Mouse (Mus musculus) neural tube, embryonic 15.5 days (tissue): Measurements from ENCODE around the gene Wrap53. TPM values are rescaled to one million over a fixed set of nuclear protein-coding genes. Genes with fewer than 3 reads are reported as not detected.

ENCODE experiments used
- ATAC-seq: fragments of 200-750 bp; cut with Nextera tagmentation; 2 replicates; pipeline ENCODE4 v1.8.0; 2017; ENCODE audit warnings: mild to moderate bottlenecking, moderate TSS enrichment, moderate library complexity; ENCODE audit not compliant: low FRiP score
- H3K27ac ChIP-seq: fragments of 300-500 bp; sonication (generic); replicated peaks from 2 replicates; pipeline ENCODE4 v1.5.1; 2015; ENCODE audit warnings: mild to moderate bottlenecking, inconsistent platforms
- H3K27me3 ChIP-seq: fragments of 300-500 bp; sonication (generic); replicated peaks from 2 replicates; pipeline ENCODE4 v1.6.1; 2015; ENCODE audit warnings: inconsistent platforms
- H3K36me3 ChIP-seq: fragments of 300-500 bp; sonication (generic); 2 replicates; pipeline ENCODE4 v1.6.1; 2015; ENCODE audit warnings: inconsistent platforms
- H3K4me1 ChIP-seq: fragments of 300-500 bp; sonication (generic); 2 replicates; pipeline ENCODE4 v1.6.1; 2015; ENCODE audit warnings: inconsistent platforms
- H3K4me2 ChIP-seq: fragments of 300-500 bp; sonication (generic); 2 replicates; pipeline ENCODE4 v1.6.1; 2015; ENCODE audit warnings: inconsistent platforms, mild to moderate bottlenecking, moderate library complexity
- H3K4me3 ChIP-seq: fragments of 300-500 bp; sonication (generic); replicated peaks from 2 replicates; pipeline ENCODE4 v1.5.1; 2015; ENCODE audit warnings: mild to moderate bottlenecking, inconsistent platforms
- H3K9ac ChIP-seq: fragments of 300-500 bp; sonication (generic); replicated peaks from 2 replicates; pipeline ENCODE4 v1.6.1; 2015; ENCODE audit warnings: mild to moderate bottlenecking, inconsistent platforms
- H3K9me3 ChIP-seq: fragments of 300-500 bp; sonication (generic); replicated peaks from 2 replicates; pipeline ENCODE4 v1.6.1; 2016; ENCODE audit warnings: inconsistent platforms
- WGBS: fragments of 180-500 bp; shearing (Covaris S2); methylation state at CpG from one replicate; pipeline ENCODE4 v1.1.7; 2015; ENCODE audit warnings: mixed read lengths; 5-methylcytosine and 5-hydroxymethylcytosine counted together
- polyA plus RNA-seq: library from polyadenylated mRNA; unstranded; fragments of >200 nt; fragmentation: Nextera tagmentation; extraction: Ambion mirVana; gene quantifications from 2 replicates; pipeline ENCODE4 v1.2.1, GENCODE M21; 2015

The Wrap53 gene
- polyA plus RNA-seq, 1 experiment from 2014 or later, result 18.8 TPM

GRCm38 (mm10) chr11:69582230-69582805, 2.3 kb upstream of the Wrap53 start:
- Histone ChIP-seq H3K4me1 (peaks cover 32% of the 10 kb centered on the region), H3K27ac (no peak overlapping the region), H3K36me3 (peaks cover under 1% of the 10 kb centered on the region; the same call in 1 of the 2 replicates), H3K4me3 (peak overlapping the region; percentile 83; the same call in 1 of the 2 replicates), H3K27me3 (no peaks in the 10 kb centered on the region), H3K9ac (peak overlapping the region; percentile 35), H3K4me2 (peak overlapping the region; percentile 90), H3K9me3 (no peaks in the 10 kb centered on the region)
- 64% methylated on average over 9 of the region's 9 CpGs for WGBS
- ATAC-seq, result no peak

- Histone ChIP-seq H3K9ac (peak overlapping the region; percentile 75), H3K4me2 (peak overlapping the region; percentile 90), H3K27ac (peak overlapping the region; percentile 96), H3K4me3 (peak overlapping the region; percentile 83), H3K36me3 (no peaks in the 10 kb centered on the region), H3K27me3 (no peaks in the 10 kb centered on the region), H3K9me3 (no peaks in the 10 kb centered on the region), H3K4me1 (peaks cover 37% of the 10 kb centered on the region)
- no peak for ATAC-seq
- under 1% methylated on average over 8 of the region's 8 CpGs for WGBS
These were observed 1.8 kb upstream of the Wrap53 start for GRCm38 (mm10) chr11:69581814-69582213.

- Histone ChIP-seq H3K4me1 (peaks cover 43% of the 10 kb centered on the region), H3K27ac (peak overlapping the region; percentile 96), H3K9ac (peak overlapping the region; percentile 75), H3K27me3 (no peaks in the 10 kb centered on the region), H3K4me3 (peak overlapping the region; percentile 83), H3K4me2 (peak overlapping the region; percentile 90), H3K36me3 (no peaks in the 10 kb centered on the region), H3K9me3 (no peaks in the 10 kb centered on the region)
- ATAC-seq, result peak; percentile 78
- under 1% methylated on average over 36 of the region's 36 CpGs for WGBS
These were observed 1.2 kb upstream of the Wrap53 start for GRCm38 (mm10) chr11:69581147-69581688.

GRCm38 (mm10) chr11:69580572-69581146, 604 bp upstream of the Wrap53 start:
- H3K4me1 ChIP-seq, result peaks cover 47% of the 10 kb centered on the region
- ATAC-seq, result peak; percentile 9; the same call in 1 of the 2 replicates
- under 1% methylated on average over 25 of the region's 25 CpGs for WGBS

DNA sequence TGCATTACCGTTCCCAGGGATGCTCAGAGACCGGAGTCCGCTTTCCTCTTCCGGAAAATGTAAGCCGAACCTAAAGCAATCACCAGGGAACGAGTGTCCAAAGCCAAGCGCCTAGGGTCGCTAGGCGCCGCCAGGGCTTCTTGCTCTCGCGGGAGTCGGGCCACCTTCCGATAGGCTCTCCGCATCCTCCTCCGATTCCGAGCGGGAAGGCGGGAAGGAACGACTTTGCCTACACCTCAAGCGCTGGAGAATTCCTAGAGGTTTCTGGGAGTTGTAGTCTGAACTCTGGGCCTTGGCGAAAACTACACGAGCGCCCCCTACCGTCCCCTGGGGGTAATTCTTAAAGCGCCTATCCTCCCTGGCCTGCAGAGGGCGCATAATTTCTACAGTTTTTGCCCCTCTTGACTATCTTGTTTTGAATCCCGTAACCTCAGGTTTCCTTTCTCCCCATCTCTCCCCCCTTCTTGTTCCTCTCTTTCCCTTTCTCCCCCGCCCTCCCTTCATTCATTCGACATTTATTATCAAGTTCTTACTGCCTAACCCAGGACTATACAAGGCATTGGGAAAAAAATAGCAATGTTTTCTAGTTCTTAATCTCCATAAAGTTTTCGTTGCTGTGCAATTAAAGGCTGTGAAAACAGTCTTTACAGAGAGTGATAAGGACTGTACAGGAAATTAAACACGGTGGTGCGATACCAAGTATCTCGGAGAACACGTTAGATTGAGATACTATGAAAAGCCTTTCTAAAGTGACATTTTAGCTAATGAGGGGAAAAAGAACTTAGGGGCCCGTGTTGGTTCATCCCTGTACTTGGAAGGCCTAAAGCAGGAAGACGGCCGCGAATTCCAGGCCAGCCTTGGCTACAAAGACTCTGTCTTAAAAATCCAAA, 682 bp downstream of the Wrap53 start:
- peak overlapping the region; percentile 77 for H3K9ac ChIP-seq
- peaks cover 58% of the 10 kb centered on the region for H3K4me1 ChIP-seq
- H3K36me3 ChIP-seq, result peaks cover 3% of the 10 kb centered on the region; the same call in 1 of the 2 replicates
- 2% methylated on average over 39 of the region's 39 CpGs for WGBS
- H3K4me2 ChIP-seq, result peak overlapping the region; percentile 90
- H3K27me3 ChIP-seq, result no peaks in the 10 kb centered on the region
- H3K4me3 ChIP-seq, result peak overlapping the region; percentile 83
- ATAC-seq, result peak; percentile 91
- H3K27ac ChIP-seq, result peak overlapping the region; percentile 96
- no peaks in the 10 kb centered on the region for H3K9me3 ChIP-seq

More at GRCm38 (mm10) chr11:69580572-69581146, 604 bp upstream of the Wrap53 start:
- H3K27ac ChIP-seq, result peak overlapping the region; percentile 96
- H3K9ac ChIP-seq, result peak overlapping the region; percentile 75
- no peaks in the 10 kb centered on the region for H3K36me3 ChIP-seq
- H3K9me3 ChIP-seq, result no peaks in the 10 kb centered on the region
- no peaks in the 10 kb centered on the region for H3K27me3 ChIP-seq
- peak overlapping the region; percentile 90 for H3K4me2 ChIP-seq
- peak overlapping the region; percentile 83 for H3K4me3 ChIP-seq

DNA sequence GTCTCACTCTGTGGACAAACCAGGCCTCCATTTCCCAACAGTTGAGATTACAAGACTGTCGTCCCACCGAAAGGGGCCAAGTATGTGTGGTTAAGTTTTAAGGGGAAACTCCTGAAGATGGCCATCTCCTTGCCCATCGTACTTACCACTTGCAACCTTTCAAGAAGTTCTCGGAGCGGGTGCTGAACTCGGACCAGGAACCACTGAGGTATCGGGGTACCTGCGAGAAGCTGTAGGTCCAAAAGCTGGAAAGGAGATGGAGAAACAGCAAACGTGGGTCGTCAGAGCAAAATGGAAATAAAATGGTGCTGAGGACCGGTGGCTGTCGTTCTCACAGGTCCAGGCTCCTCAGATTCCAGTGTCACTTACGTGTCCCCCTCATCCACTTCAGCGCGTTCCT, 1.8 kb downstream of the Wrap53 start:
- H3K4me3 ChIP-seq, result peak overlapping the region; percentile 83
- H3K9me3 ChIP-seq, result no peaks in the 10 kb centered on the region
- H3K4me2 ChIP-seq, result peak overlapping the region; percentile 90
- WGBS, result 18% methylated on average over 15 of the region's 15 CpGs
- peaks cover 58% of the 10 kb centered on the region for H3K4me1 ChIP-seq
- no peak for ATAC-seq
- no peak overlapping the region; the same call in 1 of the 2 replicates for H3K27ac ChIP-seq
- peak overlapping the region; percentile 77 for H3K9ac ChIP-seq
- H3K27me3 ChIP-seq, result no peaks in the 10 kb centered on the region
- peaks cover 3% of the 10 kb centered on the region; the same call in 1 of the 2 replicates for H3K36me3 ChIP-seq

DNA sequence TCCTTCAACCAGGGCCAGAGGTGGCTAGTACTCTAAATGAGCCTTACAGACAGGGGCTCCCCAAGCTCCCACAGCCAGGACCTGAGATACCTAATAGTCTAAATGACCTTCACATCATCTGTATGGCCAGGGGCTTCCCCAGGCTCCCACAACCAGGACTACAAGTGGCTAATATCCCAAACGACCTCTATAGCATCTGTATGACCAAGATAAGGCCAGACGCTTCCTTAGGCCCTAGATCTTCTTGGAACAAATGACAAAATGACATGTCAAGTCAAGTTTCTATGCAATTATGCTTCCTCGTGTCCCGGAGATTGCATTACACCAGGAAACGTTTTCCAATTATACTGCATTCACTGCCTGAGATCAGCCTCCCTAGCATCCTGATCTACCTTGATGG, 3.7 kb downstream of the Wrap53 start:
- no peak overlapping the region for H3K9ac ChIP-seq
- H3K36me3 ChIP-seq, result peaks cover 12% of the 10 kb centered on the region
- no peak for ATAC-seq
- H3K27me3 ChIP-seq, result no peaks in the 10 kb centered on the region
- H3K4me3 ChIP-seq, result no peak overlapping the region
- no peak overlapping the region for H3K4me2 ChIP-seq
- WGBS, result 79% methylated on average over 5 of the region's 5 CpGs
- H3K4me1 ChIP-seq, result peaks cover 43% of the 10 kb centered on the region
- H3K9me3 ChIP-seq, result no peaks in the 10 kb centered on the region
- H3K27ac ChIP-seq, result no peak overlapping the region

DNA sequence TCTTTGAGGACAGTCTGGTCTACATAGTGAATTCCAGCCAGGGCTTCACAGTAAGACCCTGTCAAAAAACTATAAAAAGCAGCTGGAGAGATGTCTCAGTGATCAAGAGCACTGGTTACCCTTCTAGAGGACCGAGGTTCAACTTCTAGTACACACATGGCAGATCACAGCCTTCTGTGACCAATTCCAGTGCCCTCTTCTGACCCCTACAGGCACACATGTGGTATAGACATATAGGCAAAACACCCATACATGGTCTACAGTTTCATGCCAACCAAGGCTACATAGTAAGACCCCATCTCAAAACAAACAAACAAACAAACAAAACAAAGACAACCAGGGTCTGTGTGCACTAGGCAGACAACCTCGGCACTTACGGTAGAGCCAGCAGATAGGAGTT, 4.8 kb downstream of the Wrap53 start:
- Histone ChIP-seq H3K27me3 (no peaks in the 10 kb centered on the region), H3K4me2 (no peak overlapping the region), H3K9me3 (no peaks in the 10 kb centered on the region), H3K36me3 (peaks cover 23% of the 10 kb centered on the region), H3K9ac (no peak overlapping the region), H3K4me1 (peaks cover 43% of the 10 kb centered on the region), H3K4me3 (no peak overlapping the region), H3K27ac (no peak overlapping the region)
- ATAC-seq, result no peak
- 72% methylated on average over 3 of the region's 3 CpGs for WGBS

- ATAC-seq, result no peak
- no peak overlapping the region for H3K27ac ChIP-seq
- H3K27me3 ChIP-seq, result no peaks in the 10 kb centered on the region
- 88% methylated on average over 8 of the region's 8 CpGs for WGBS
- H3K9me3 ChIP-seq, result no peaks in the 10 kb centered on the region
- no peak overlapping the region for H3K4me2 ChIP-seq
- peaks cover 24% of the 10 kb centered on the region for H3K36me3 ChIP-seq
- no peak overlapping the region for H3K9ac ChIP-seq
- no peak overlapping the region for H3K4me3 ChIP-seq
- H3K4me1 ChIP-seq, result peaks cover 19% of the 10 kb centered on the region
These were observed 14.9 kb downstream of the Wrap53 start for GRCm38 (mm10) chr11:69565131-69565530.

GRCm38 (mm10) chr11:69564391-69564790, 15.7 kb downstream of the Wrap53 start:
- Histone ChIP-seq H3K4me2 (no peak overlapping the region), H3K9ac (no peak overlapping the region), H3K9me3 (no peaks in the 10 kb centered on the region), H3K27me3 (no peaks in the 10 kb centered on the region), H3K4me1 (peaks cover 22% of the 10 kb centered on the region), H3K27ac (no peak overlapping the region), H3K36me3 (peaks cover 20% of the 10 kb centered on the region), H3K4me3 (no peak overlapping the region)
- 45% methylated on average over 3 of the region's 3 CpGs for WGBS
- no peak for ATAC-seq

DNA sequence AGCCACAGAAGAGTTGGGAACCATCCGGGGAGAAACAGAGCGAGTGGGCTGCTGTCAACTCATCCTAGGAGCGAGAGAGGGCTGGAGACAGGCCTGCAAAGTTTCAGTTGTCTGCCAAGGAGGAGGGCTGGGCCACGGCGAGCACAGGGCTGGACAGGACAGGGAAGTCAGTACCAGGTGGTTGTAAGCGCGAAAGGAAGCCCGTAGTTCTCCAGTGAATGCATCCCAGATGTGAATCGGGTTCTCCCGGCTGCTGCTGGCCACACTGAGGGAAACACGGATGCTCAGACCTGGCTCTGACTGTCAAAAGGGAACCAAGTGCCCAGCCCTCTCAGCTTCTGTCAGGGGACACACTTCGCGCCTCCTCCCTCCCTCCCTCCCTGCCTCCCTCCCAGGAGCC, 16.7 kb downstream of the Wrap53 start:
- Histone ChIP-seq H3K4me3 (no peak overlapping the region), H3K9me3 (no peaks in the 10 kb centered on the region), H3K4me1 (peaks cover 33% of the 10 kb centered on the region), H3K27me3 (no peaks in the 10 kb centered on the region), H3K9ac (no peak overlapping the region), H3K4me2 (no peak overlapping the region), H3K27ac (no peak overlapping the region), H3K36me3 (peaks cover 20% of the 10 kb centered on the region)
- ATAC-seq, result no peak
- WGBS, result 92% methylated on average over 13 of the region's 13 CpGs
